Mouse (Mus musculus) CH12.LX (cell line): ENCODE results near the gene Mpped1.

Experiments used
- CTCF ChIP-seq, 2 experiments: IDR thresholded peaks in 1 of 2; conservative IDR thresholded peaks in 1 of 2; 2 replicates each; pipeline ENCODE4 v1.5.1; 2011 to 2012; ENCODE audit warnings: low read depth in 2 of 2, low read length in 2 of 2, improper control_type of control experiment in 1 of 2, inconsistent platforms in 1 of 2, mild to moderate bottlenecking in 1 of 2, moderate library complexity in 1 of 2
- EP300 ChIP-seq: IDR thresholded peaks from 2 replicates; pipeline ENCODE4 v1.6.1; 2011; ENCODE audit warnings: low read length, improper control_type of control experiment
- JUND ChIP-seq: conservative IDR thresholded peaks from 2 replicates; pipeline ENCODE4 v1.6.1; 2011; ENCODE audit warnings: low read depth, low read length, improper control_type of control experiment
- MAZ ChIP-seq: IDR thresholded peaks from 2 replicates; pipeline ENCODE4 v1.6.1; 2012; ENCODE audit warnings: low read depth, mild to moderate bottlenecking, inconsistent platforms, low read length, improper control_type of control experiment, moderate library complexity
- MEF2A ChIP-seq: IDR thresholded peaks from 2 replicates; pipeline ENCODE4 v1.6.1; 2014; ENCODE audit warnings: low read depth, mild to moderate bottlenecking, inconsistent platforms, low read length, improper control_type of control experiment, borderline replicate concordance
- ZC3H11A ChIP-seq: IDR thresholded peaks from 2 replicates; pipeline ENCODE4 v1.6.1; 2012; ENCODE audit warnings: low read depth, mild to moderate bottlenecking, inconsistent platforms, low read length, improper control_type of control experiment

DNA sequence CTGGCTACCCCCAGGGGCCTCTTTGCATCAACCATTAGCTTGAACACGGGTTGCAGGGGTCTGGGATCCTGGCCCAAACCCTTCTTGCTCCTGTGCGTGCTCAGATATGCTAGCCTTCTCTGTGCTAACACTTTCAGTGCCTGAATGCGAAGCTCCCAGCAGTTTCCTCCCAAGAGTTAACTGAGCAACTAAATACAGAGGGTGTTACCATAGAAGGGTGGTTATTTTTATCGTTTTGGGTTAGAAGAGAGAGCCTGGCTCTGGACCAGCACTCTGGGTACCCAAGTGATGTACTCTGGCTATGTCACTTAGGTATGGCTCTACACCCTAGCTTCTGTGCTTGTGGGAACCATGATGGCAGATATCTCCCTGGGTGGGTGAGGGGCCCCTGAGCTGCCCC, 68.2 kb downstream of the Mpped1 start:
- no peak for TF ChIP-seq EP300
- no peak for TF ChIP-seq CTCF (conservative IDR thresholded peaks at IDR 0.05 in 1 of 2, IDR thresholded peaks at IDR 0.05 in 1 of 2; ENCODE audit: low read depth in 2 of 2, low read length in 2 of 2)
- no peak for TF ChIP-seq ZC3H11A
- TF ChIP-seq MEF2A, result no peak
- TF ChIP-seq MAZ, result no peak
- TF ChIP-seq JUND, result no peak
